Mouse (Mus musculus): ENCODE results near the gene Mrpl46. TPM values are rescaled to one million over a fixed set of nuclear protein-coding genes. Genes with fewer than 3 reads are reported as not detected.
A peak's percentile ranks its signal among the peaks of the same experiment; 100 is the strongest.

Mrpl46 gene
- total RNA-seq, 2 experiments from 2014 or later: 45.9 to 47.4 TPM

DNA sequence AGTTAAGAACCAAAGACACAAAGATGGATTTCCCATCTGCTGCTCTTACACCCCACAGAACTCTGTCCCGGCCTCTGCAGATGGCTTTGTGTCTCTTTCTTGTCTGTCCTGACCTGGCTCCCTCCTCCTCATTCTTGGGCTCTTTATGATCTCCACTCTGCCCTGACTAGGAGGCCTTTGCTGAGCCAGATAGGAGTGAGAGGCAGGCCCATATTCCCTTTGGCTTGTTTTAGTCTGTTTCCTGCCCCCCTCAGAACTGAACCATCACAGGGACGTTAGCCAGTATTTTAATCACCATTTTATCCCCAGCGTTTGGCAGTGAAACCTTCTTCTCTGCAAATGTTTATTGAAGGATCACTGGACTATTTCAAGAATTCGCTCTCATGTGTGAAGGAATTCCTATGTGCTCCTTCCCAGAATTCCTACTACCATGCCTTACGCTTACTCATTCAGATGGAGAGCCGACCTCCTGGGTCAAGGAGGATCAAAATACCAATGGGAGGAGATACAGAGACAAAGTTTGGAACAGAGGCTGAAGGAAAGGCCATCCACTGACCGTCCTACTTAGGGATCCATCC, 14.2 kb downstream of the Mrpl46 start:
- DNase-seq: no peak
- intact Hi-C loops (cut with DNase I): loop anchor here (5.0 kb wide), 1 partner anchor 172 kb away; no protein-coding TSS in a partner anchor

DNA sequence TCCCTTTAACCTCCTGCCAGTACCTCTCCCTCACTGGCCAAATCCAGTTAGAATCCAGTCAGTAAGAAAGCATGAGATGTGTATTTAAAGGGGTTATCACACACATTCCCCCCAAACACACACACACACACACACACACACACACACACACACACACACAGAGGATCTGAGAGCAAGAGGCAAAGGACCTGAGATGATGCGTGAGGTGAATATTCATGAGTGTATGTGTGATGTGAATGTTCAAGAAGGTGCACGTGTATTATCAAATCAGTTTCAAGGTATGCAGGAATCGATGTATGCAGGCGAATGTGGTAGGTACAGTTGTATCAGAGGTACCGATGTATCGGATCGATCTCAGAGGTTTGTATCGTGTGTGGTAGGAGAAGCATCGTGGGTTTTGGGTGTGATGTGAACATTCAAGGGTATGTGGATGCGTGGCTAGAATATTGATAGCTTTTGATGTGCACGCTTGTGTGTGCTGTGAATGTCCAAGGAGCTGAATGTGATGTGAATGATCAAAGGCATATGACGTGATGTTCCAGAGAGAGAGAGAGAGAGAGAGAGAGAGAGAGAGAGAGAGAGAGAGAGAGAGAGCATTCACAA, 15.3 kb downstream of the Mrpl46 start:
- no peak for DNase-seq
- intact Hi-C loops (cut with DNase I): loop anchor here (5.0 kb wide), 1 partner anchor 171 kb away; no protein-coding TSS in a partner anchor

DNA sequence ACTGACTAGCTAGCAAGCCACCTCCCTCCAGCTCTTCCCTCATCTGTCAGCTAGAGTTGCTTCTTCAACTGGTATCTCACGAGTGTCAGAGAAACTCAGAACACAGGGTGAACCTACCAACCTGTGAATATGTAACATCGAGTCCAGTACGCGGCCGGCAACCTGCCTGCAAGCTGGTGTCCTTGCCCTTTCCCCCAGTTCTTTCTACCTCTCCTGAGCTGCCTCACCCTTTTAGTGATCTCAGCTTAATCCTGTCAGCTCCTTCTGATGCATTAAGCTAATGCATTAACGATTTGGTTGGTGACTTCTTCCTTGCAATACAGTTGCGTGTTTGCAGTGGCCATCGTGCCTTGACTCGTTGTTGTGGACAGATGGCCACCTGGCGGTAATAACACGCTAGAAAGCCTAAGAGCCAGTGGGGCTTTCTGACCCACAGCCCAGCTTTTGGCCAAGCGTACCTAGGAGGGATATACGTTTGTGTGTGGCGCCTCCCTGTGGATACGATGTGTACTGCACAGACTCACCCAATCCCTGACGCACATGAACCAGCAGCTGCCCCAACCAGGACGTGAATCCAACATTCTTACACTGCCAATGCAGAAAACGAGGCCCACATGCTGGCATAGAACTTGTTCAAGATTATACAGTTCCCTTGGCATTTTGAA, 17.2 kb downstream of the Mrpl46 start:
- intact Hi-C loops (cut with DNase I): loop anchor here (5.0 kb wide), 1 partner anchor 169 kb away; no protein-coding TSS in a partner anchor
- DNase-seq: peak; percentile 71 to 84

DNA sequence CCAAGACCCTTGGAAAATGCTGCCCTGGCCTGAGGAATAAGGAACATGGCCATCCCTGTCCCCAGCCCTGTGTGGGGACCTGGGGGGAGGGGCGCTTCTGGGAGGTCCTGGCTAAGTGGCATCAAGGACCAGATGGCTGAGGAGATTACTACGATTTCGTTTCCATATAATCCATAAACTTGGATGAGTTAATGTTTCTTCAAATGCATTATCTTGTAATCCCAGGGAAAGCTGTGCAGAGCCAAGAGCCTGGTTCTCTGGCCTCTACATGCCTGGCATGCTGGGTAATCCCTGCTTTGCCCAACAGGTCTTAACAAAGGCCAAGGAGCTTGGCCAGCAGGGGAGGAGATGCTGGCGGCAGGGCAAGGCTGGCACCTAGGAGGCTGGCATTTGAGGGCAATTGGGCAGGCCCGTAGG, 18.1 kb downstream of the Mrpl46 start:
- no peak for DNase-seq
- intact Hi-C loops (cut with DNase I): loop anchor here (5.0 kb wide), 1 partner anchor 168 kb away; no protein-coding TSS in a partner anchor

DNA sequence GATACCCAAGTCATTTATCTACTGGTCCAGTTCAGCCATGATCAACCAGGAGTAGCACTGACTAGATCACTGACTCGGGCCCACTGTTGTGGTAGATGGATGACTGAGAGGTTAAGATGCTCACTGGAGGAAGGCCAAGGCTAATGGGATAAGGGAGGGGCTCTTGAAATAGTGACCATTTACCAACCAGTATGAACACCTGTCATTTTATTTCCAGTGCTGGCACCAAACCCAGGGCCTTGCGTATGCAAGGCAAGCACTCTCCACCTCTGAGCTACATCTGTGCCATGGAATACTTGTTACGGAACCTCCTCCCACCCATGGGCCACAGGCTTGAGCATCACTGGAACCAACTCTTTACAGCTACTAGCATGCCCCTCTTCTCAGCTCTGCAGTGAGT, 19.5 kb downstream of the Mrpl46 start:
- no peak for DNase-seq
- intact Hi-C loops (cut with DNase I): no loop called here

DNA sequence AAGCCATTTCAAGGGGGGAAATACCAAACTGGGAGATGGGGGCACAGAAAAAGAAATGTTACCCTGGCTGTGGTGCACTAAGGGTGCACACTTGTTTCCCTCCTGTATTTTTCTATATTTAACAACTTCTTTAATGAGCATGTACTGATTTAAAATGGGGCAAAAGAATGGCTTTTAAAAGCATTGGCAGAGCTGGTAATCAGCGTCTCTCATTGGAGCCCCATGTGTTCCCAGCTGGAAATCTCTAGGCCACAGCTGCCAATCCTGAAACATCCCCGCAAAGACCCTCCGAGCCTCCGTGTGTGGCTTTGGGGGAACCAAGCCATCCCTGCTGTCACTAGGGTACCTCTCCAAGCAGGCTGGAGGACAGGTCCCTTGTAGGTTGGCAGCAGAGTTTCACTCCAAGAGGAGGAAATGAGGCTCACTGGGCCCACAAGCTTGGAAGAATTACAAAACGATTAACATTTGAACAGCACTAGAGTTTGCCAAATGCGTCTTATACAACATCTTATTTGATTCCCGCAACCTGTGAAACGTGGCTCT, 28.8 kb downstream of the Mrpl46 start:
- DNase-seq: no peak
- intact Hi-C loops (cut with DNase I): no loop called here

DNA sequence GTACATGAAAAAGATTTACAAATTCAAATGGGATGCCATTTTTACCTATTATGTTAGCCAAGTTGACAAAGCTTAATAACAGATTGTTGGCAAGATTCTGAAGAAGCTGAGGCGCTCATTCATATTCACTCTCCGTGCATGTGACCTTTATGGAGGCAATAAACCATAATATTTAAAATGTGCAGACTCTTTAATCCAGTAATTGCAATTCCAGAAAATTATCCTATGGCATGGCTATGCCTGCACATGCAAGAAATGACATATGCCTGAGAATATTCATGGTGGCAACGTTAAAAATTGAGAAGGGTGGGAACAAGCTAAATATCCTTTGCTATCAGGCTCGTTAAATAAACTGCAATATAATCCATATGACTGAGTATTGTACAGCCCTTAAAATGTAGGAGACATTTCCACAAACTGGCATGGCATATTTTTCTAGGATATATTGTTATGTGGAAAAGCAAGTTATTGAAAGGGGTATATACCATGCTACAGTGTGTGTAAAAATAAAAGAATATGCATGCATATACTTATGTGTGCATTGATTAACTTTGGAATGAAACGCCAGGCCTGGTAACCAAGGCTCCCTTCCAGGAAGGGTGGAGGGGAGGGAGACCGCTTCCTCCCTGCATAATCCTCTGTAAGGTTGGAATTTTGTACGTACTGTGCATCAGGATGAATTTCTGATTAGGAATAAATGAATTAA, 29.4 kb downstream of the Mrpl46 start:
- no peak for DNase-seq
- intact Hi-C loops (cut with DNase I): no loop called here

DNA sequence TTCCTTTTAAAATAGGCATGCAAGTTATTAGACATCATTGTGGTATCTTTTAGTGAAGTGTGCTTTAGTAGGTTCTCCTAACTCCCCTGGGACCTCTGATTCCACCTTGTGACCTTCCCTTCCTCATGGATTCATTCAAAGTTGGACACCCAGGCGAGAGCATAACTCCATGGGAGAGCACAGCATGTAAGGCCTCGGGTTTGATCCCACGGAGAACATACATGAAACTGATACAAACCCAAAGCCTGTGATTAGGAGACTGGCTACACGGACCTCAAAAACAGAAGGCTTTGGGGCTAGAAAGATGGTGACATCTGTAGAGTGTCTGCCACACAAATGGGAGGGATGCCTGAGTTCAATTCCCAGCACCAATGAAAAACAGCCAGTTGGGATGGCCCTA, 30.4 kb downstream of the Mrpl46 start:
- intact Hi-C loops (cut with DNase I): no loop called here
- no peak for DNase-seq

DNA sequence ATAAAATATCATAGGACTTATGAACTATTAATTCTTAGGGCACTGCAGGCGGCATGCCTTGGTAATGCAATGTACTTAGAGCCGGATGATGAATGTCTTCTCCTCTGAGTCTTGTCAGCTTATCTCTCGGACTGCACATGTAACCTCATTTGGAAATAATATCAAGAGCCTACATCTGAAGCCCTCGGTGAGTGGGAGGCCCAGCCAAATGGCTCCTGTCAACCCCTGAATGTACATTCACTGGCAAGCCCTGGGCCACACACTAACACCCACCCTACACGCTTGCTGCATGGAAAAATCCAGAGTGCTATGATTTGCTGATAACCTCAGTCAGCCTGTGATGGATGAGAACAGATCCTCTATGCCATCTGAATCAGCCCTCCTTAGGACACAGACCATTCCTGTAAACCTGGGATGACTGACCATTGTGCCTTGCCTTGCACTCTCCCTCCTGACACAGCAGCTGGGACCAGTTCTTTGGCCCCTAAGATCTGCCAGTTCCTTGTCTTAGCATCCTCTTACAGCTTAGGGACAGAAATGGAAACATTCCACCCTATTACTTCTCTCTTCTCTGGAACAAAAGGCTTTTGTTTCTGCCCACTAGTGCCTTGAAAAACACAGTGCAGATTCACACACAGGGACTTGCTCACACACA, 39.5 kb downstream of the Mrpl46 start:
- DNase-seq: no peak
- intact Hi-C loops (cut with DNase I): no loop called here

DNA sequence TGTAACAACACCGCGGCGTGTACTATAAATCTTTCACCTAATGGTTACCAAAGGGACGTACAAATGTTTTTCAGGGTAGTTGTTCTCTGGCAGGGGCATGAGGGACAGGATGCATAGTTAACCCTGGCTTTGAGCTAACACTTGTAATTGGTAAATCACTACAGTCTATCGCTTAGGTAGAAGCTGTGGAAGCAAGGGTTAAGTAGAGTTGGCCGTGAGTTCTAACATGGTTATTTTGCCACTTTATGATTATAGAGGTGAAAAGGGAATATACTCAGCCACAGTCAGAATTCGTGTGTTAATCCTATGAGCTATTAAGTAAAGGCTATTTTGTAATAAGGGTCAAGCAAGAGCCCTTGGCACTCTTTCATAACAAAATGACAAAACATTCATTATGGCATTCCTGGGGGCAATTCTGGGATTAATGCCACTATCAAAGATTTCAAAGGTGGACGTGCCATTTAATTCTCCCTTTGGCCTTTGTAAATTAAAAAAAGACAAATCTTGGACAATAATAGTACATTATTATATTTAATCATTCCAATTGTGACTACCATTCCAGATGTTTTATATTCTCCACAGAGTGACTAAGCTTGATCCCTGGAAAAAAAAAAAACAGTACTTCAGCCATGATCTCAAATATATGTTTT, 43.9 kb downstream of the Mrpl46 start:
- DNase-seq: no peak
- intact Hi-C loops (cut with DNase I): no loop called here

DNA sequence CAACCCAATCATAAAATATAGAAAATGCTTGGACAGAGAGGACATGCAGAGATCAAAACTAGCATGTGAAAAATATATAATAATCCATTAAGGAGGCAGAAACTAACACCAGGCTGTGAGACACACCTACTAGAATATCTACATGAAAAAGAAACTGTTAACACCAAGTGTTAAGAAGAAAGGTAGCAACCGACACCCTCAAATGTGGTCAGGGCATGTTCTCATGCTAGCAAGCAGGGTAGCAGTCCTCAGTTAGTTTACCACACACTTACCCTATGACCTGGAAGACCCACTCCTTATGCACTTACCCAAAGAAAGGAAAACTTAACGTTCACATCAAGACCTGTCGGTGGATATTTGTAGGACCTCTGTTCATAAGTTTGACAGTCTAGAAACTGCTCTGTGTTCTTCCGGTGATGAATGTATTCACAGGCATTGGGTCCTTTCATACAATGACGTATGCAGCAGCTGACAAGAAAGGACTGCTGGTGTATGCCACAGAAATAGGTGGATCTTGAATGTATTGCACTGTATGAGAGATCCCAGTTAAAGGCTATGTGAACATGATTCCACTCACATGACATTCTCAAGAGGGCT, 45.6 kb downstream of the Mrpl46 start, which contains the start of gene Ntrk3:
Ntrk3 (minus strand) TSS at position 399 of the 597 bp plus-strand sequence.
- intact Hi-C loops (cut with DNase I): no loop called here
- no peak for DNase-seq

DNA sequence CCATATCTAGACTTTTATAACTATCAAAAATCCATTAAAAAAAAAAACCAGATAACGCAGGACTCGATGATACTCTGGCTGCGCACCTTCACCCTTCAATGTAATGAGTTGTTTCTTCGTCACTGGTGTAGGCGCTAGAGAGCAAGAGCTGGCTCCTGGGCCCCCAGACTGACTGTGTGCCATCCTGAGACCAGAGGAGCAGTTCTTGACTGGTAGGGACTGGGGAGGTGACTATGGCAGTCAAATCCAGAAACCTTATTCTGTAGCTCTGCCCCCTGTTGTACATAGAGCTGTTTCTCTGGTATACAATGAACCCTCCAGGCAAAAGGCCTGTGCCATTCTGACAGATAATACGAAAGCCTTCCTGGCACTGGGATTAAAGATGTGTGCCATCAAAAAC, 46.1 kb downstream of the Mrpl46 start:
- intact Hi-C loops (cut with DNase I): no loop called here
- DNase-seq: no peak

DNA sequence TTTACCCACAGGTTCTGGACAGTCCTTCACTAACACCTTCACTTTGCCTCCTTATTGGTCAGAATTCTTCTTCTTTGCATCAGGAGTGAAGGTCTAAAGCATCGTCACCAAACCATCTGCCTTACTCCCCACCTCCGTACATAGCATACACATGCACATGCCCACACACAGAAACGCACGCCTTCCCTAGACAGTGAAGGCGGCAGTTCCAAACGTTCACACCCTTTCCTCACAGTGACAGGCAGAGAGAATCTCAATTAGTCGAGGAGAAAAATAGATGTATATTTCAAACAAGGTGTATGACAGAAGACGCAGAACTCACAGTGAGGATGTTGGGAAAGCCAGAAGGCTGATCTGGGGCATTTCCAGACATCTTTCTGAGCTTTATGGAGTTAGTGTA, 51.9 kb downstream of the Mrpl46 start:
- no peak for DNase-seq
- intact Hi-C loops (cut with DNase I): no loop called here

Other genes with a start within 250 kb of the Mrpl46 start
- 1 to 10 TPM; 3.0 to 6.3 TPM for gene Ntrk3, start 45.5 kb downstream of the Mrpl46 start, total RNA-seq (2021)
- gene Mrps11, start 412 bp downstream of the Mrpl46 start, total RNA-seq (2021): 10 to 100 TPM; 45.1 to 49.4 TPM
- 10 to 100 TPM in 1 of 2 experiments, 1 to 10 TPM in 1; 7.2 to 10.7 TPM for gene Det1, start 63.7 kb upstream of the Mrpl46 start, total RNA-seq (2021)
- 10 to 100 TPM; 33.1 to 35.7 TPM for gene Aen, start 112.3 kb upstream of the Mrpl46 start, total RNA-seq (2021)
- 1 to 10 TPM; 5.4 to 5.5 TPM for gene Isg20, start 129.9 kb upstream of the Mrpl46 start, total RNA-seq (2021)

Data from heart, postnatal 10 days (tissue).